Mouse (Mus musculus): ENCODE measurements around the gene Utrn.

GRCm38 (mm10) chr10:12467544-12467943 lies 401.6 kb downstream of the Utrn start:
- TF ChIP-seq CHD2 (IDR thresholded peaks at IDR 0.05; ENCODE audit: low read length) (no peak), SMC3 (IDR thresholded peaks at IDR 0.05; ENCODE audit: low read depth, low read length) (no peak), EP300 (IDR thresholded peaks at IDR 0.05; ENCODE audit: low read length) (no peak), POLR2A (IDR thresholded peaks at IDR 0.05; ENCODE audit: low read depth, low read length) (no peak), CTCF (conservative IDR thresholded peaks at IDR 0.05 in 1 of 2, IDR thresholded peaks at IDR 0.05 in 1 of 2; ENCODE audit: low read depth in 2 of 2, low read length in 2 of 2) (no peak), GABPA (IDR thresholded peaks at IDR 0.05; ENCODE audit: insufficient replicate concordance, low read depth, low read length) (no peak), MYC (IDR thresholded peaks at IDR 0.05; ENCODE audit: low read depth, low read length) (no peak), CHD1 (IDR thresholded peaks at IDR 0.05; ENCODE audit: low read depth, low read length) (no peak), ZNF384 (IDR thresholded peaks at IDR 0.05; ENCODE audit: low read depth, low read length) (no peak), RCOR1 (conservative IDR thresholded peaks at IDR 0.05; ENCODE audit: low read depth, low read length) (no peak), IRF4 (IDR thresholded peaks at IDR 0.05; ENCODE audit: low read depth, low read length) (no peak)
